Mouse (Mus musculus) thymus, adult 2 months (tissue): ENCODE data around the gene Mypn.

Experiments used
- CTCF ChIP-seq: fragments of 200-500 bp; IDR thresholded peaks from 2 replicates; pipeline ENCODE4 v1.5.1; 2012; ENCODE audit warnings: mild to moderate bottlenecking, control low read depth, low read length, moderate library complexity, borderline replicate concordance; ENCODE audit not compliant: control insufficient read depth, poor library complexity, insufficient read depth; ENCODE audit errors: extremely low read depth
- POLR2A ChIP-seq: fragments of 200-500 bp; IDR thresholded peaks from 2 replicates; pipeline ENCODE4 v1.6.1; 2012; ENCODE audit warnings: mild to moderate bottlenecking, low read length, control low read depth, moderate library complexity; ENCODE audit not compliant: control insufficient read depth, poor library complexity, insufficient read depth; ENCODE audit errors: extremely low read depth

DNA sequence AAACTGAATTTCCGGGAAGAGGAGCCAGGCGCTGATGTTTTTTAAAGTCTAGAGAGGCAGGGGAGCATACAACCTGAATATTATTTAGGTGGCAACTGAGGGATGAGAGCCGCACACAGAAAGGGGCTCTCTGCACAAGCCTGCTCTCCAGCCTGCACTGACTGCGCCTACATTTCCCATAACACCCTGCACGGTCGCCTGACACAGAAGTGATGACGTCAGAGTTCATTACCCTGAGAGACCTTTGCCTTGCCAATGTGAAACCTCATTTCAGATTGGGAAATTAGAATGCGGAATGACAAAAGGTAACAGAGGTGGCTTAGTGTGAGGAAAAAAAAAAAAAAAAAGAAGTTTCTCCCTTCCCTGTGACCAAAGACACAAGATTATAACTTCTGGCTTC lies 81.2 kb downstream of the Mypn start:
- TF ChIP-seq POLR2A (no peak), CTCF (no peak)
